Mouse (Mus musculus): ENCODE measurements around the gene Sema4d.

Sema4d gene

GRCm38 (mm10) chr13:51814646-51815045, 21.1 kb upstream of the Sema4d start:
- no peak for DNase-seq (ENCODE audit: low spot score in 2 of 2)

GRCm38 (mm10) chr13:51813621-51814615, 20.4 kb upstream of the Sema4d start:
- DNase-seq (ENCODE audit: low spot score in 2 of 2), result no peak

GRCm38 (mm10) chr13:51808141-51808540, 14.6 kb upstream of the Sema4d start:
- DNase-seq (ENCODE audit: low spot score in 2 of 2), result peak; percentile 58 to 62

GRCm38 (mm10) chr13:51806220-51806619, 12.7 kb upstream of the Sema4d start:
- no peak for DNase-seq (ENCODE audit: low spot score in 2 of 2)

- peak; percentile 35 to 53 for DNase-seq (ENCODE audit: low spot score in 2 of 2)
Measured at GRCm38 (mm10) chr13:51805634-51806033, 12.1 kb upstream of the Sema4d start.

GRCm38 (mm10) chr13:51800921-51801320, 7.4 kb upstream of the Sema4d start:
- no peak for DNase-seq (ENCODE audit: low spot score in 2 of 2)

- no peak for DNase-seq (ENCODE audit: low spot score in 2 of 2)
Measured at GRCm38 (mm10) chr13:51799735-51800522, 6.4 kb upstream of the Sema4d start.

- DNase-seq (ENCODE audit: low spot score in 2 of 2), result no peak
Measured at GRCm38 (mm10) chr13:51797899-51798746, 4.6 kb upstream of the Sema4d start.

GRCm38 (mm10) chr13:51793948-51794347, 401 bp upstream of the Sema4d start:
- DNase-seq (ENCODE audit: low spot score in 2 of 2), result no peak

GRCm38 (mm10) chr13:51792729-51793424, 670 bp downstream of the Sema4d start:
- peak in 1 of 2 experiments; percentile 31 for DNase-seq (ENCODE audit: low spot score in 2 of 2)

GRCm38 (mm10) chr13:51792135-51792573, 1.4 kb downstream of the Sema4d start:
- peak in 1 of 2 experiments; percentile 27 for DNase-seq (ENCODE audit: low spot score in 2 of 2)

GRCm38 (mm10) chr13:51791604-51792003, 1.9 kb downstream of the Sema4d start:
- no peak for DNase-seq (ENCODE audit: low spot score in 2 of 2)

GRCm38 (mm10) chr13:51790793-51791192, 2.8 kb downstream of the Sema4d start:
- DNase-seq (ENCODE audit: low spot score in 2 of 2), result no peak

GRCm38 (mm10) chr13:51787858-51788257, 5.7 kb downstream of the Sema4d start:
- DNase-seq (ENCODE audit: low spot score in 2 of 2), result no peak

- no peak for DNase-seq (ENCODE audit: low spot score in 2 of 2)
Measured at GRCm38 (mm10) chr13:51786616-51787015, 6.9 kb downstream of the Sema4d start.

- DNase-seq (ENCODE audit: low spot score in 2 of 2), result no peak
Measured at GRCm38 (mm10) chr13:51784476-51784875, 9.1 kb downstream of the Sema4d start.

GRCm38 (mm10) chr13:51783857-51784256, 9.7 kb downstream of the Sema4d start:
- DNase-seq (ENCODE audit: low spot score in 2 of 2), result peak; percentile 49 to 66

GRCm38 (mm10) chr13:51780509-51781155, 12.9 kb downstream of the Sema4d start:
- DNase-seq (ENCODE audit: low spot score in 2 of 2), result no peak

- peak in 1 of 2 experiments; percentile 35 for DNase-seq (ENCODE audit: low spot score in 2 of 2)
Measured at GRCm38 (mm10) chr13:51778983-51779962, 14.3 kb downstream of the Sema4d start.
